Mouse (Mus musculus) liver, embryonic 14.5 days (tissue): Measurements from ENCODE around the gene Myo9b.

Experiments
- CTCF ChIP-seq: IDR thresholded peaks from 2 replicates; pipeline ENCODE4 v1.5.1; 2016; ENCODE audit warnings: antibody characterized with exemption, low read depth, control low read depth
- EP300 ChIP-seq: IDR thresholded peaks from 2 replicates; pipeline ENCODE4 v1.6.1; 2016; ENCODE audit warnings: antibody characterized with exemption, low read depth

DNA sequence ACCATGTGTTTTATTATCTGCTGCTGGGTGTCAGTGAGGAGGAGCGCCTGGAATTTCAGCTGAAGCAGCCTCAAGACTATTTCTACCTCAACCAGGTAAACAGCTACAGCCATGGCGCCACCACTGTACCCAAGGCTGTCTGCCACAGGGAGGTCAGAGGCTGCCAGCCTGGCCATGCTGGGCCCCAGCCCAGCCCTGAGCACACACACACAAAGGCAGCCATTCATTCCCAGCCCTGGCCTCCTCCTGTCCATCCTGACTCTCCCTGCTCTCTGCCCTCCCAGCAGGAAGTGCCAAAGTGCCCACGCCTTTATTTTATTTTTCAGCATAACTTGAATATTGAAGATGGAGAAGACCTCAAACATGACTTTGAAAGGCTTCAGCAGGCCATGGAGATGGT, 50.4 kb downstream of the Myo9b start:
- no peak for TF ChIP-seq EP300
- TF ChIP-seq CTCF, result no peak
